Mouse (Mus musculus): ENCODE results near the gene Hkdc1. TPM values are rescaled to one million over a fixed set of nuclear protein-coding genes. Genes with fewer than 3 reads are reported as not detected.

Gene Hkdc1
- polyA plus RNA-seq, 1 experiment from 2014 or later: 0.67 TPM

DNA sequence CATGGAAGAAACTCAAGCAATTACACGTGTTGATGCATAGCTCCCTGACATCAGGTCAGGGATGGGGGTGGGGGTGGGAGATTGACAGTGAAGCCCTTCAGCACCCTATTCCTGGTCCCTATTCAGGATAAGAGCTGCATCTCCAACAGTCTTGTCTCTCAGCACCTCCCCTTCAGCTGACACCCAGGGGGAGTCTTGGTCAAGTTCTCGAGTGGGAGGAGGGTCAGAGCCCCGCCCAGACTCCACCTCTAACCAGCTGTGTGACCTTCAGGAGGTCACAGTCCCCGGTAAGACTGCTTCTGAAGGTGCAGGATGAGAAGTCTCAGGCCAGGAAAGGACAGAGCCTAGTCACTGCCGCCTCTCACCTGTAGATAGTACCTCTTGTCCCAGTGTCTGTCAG lies 83.7 kb downstream of the Hkdc1 start:
- Histone ChIP-seq H3K36me3 (ENCODE audit: control insufficient read depth, insufficient read depth, low read length) (no peaks in the 10 kb centered on the region), H3K9me3 (ENCODE audit: control insufficient read depth, low read length) (no peaks in the 10 kb centered on the region), H3K4me2 (ENCODE audit: low read depth, severe bottlenecking) (peak overlapping the region; percentile 96; the same call in 1 of the 2 replicates), H3K4me1 (ENCODE audit: control insufficient read depth, insufficient read depth, low read length) (peaks cover 24% of the 10 kb centered on the region), H3K27me3 (ENCODE audit: control insufficient read depth, insufficient read depth, low read length) (no peaks in the 10 kb centered on the region), H3K27ac (replicated peaks; ENCODE audit: low read depth, low read length) (no peak overlapping the region), H3K9ac (ENCODE audit: low read length) (no peak overlapping the region), H3K4me3 (ENCODE audit: low read depth, low read length) (no peak overlapping the region)
- WGBS: 25% methylated on average over 5 of the region's 5 CpGs
- DNase-seq (ENCODE audit: low spot score) (no peak), ATAC-seq (ENCODE audit: insufficient number of reproducible peaks, low FRiP score, low TSS enrichment, low read depth) (no peak)

DNA sequence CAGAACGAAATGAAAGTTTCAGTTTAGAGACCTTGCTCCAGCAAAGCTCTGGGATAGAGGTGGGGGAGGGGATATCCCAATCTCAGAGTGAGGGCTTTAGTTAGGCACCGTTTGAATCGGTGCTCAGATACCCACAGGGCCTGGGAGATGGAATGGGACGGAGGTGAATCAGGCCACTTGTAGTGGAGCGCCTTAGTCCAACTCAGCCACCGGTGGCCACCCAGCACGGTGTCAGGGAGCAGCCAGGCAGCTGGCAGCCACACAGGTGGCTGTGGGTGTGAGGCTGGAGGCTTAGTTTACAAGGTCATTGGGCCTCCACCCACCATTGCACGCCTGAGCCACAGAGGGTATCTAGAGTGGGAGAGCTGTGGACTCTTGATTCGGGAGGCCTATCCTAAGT lies 84.1 kb downstream of the Hkdc1 start:
- WGBS: 37% methylated on average over 9 of the region's 9 CpGs
- ATAC-seq (ENCODE audit: insufficient number of reproducible peaks, low FRiP score, low TSS enrichment, low read depth) (no peak), DNase-seq (ENCODE audit: low spot score) (no peak)
- Histone ChIP-seq H3K27ac (replicated peaks; ENCODE audit: low read depth, low read length) (no peak overlapping the region), H3K36me3 (ENCODE audit: control insufficient read depth, insufficient read depth, low read length) (no peaks in the 10 kb centered on the region), H3K4me2 (ENCODE audit: low read depth, severe bottlenecking) (peak overlapping the region; percentile 96; the same call in 1 of the 2 replicates), H3K9me3 (ENCODE audit: control insufficient read depth, low read length) (no peaks in the 10 kb centered on the region), H3K9ac (ENCODE audit: low read length) (no peak overlapping the region), H3K4me3 (ENCODE audit: low read depth, low read length) (peak overlapping the region; percentile 15; the same call in 1 of the 2 replicates), H3K27me3 (ENCODE audit: control insufficient read depth, insufficient read depth, low read length) (no peaks in the 10 kb centered on the region), H3K4me1 (ENCODE audit: control insufficient read depth, insufficient read depth, low read length) (peaks cover 24% of the 10 kb centered on the region)

DNA sequence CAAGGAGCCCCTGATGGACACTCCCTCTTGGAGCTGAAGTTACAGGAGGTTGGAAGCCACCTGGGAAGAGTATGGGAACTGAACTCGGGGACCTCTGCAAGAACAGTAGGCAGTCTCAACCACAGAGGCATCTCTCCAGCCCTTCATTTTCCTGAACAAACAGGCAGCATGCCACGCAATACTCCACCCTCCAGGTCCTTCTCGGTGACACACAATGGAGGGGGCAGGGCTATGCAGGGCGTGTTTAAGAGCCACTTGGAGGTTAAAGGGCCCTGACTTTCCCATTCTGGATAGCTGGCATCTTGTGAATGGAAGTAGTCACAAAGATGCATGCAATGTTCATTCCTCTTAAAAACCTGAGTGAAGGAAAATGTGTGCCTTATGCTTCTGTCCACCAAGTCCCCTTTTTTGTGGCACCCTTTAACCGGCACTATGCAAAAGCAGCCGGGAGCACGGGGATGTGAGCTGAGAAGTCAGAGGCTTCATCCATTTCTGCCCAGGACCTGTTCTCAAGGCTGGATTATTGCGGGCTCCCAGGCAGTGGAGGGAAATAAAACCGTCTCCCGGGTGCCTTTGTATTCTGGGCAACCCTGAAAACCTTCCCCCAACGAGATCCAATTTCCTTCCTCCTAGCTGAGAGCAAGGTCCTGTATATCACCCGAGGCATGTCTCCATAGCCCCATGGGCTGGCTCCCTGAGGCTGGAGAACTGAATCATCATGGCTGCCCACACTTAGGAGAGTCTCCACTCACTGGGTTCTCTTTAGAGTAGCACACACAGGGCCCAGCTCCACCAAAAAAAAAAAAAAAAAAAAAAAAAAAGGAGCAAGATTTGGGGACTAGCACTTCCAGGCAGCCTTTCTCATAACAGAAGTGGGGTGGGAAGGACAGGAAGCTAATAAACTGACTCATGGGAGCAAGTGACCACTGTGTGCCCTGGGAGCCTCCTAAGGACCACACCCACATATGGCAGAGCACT lies 85.4 kb downstream of the Hkdc1 start:
- 37% methylated on average over 12 of the region's 12 CpGs for WGBS
- 0 out of 2 replicates have a peak overlapping the region, but pooled peaks have one; percentile 14 for H3K27ac ChIP-seq (replicated peaks; ENCODE audit: low read depth, low read length)
- H3K27me3 ChIP-seq (ENCODE audit: control insufficient read depth, insufficient read depth, low read length): no peaks in the 10 kb centered on the region
- H3K9me3 ChIP-seq (ENCODE audit: control insufficient read depth, low read length): no peaks in the 10 kb centered on the region
- ATAC-seq (ENCODE audit: insufficient number of reproducible peaks, low FRiP score, low TSS enrichment, low read depth): no peak
- no peak for DNase-seq (ENCODE audit: low spot score)
- no peak overlapping the region for H3K4me3 ChIP-seq (ENCODE audit: low read depth, low read length)
- H3K4me1 ChIP-seq (ENCODE audit: control insufficient read depth, insufficient read depth, low read length): peaks cover 24% of the 10 kb centered on the region
- H3K4me2 ChIP-seq (ENCODE audit: low read depth, severe bottlenecking): no peak overlapping the region
- no peak overlapping the region for H3K9ac ChIP-seq (ENCODE audit: low read length)
- H3K36me3 ChIP-seq (ENCODE audit: control insufficient read depth, insufficient read depth, low read length): no peaks in the 10 kb centered on the region

DNA sequence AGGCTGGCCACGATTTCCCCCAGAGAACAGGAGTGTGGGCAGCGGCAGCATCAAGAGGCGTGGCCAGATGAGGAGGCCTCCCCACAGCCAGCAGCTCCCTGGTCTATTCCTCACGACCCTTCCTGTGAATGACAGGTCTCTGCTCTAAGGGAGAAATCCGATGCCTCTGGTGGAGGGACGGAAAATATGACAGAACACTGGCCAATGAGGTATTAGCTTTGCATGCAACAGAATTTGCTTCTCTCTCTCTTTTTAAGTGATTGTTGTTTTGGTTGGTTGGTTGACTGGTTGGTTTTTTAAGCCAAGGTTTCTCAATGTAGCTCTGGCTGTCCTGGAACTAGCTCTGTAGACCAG lies 86.9 kb downstream of the Hkdc1 start:
- no peak overlapping the region for H3K27ac ChIP-seq (replicated peaks; ENCODE audit: low read depth, low read length)
- no peak for DNase-seq (ENCODE audit: low spot score)
- no peak overlapping the region for H3K4me3 ChIP-seq (ENCODE audit: low read depth, low read length)
- H3K9ac ChIP-seq (ENCODE audit: low read length): no peak overlapping the region
- no peak for ATAC-seq (ENCODE audit: insufficient number of reproducible peaks, low FRiP score, low TSS enrichment, low read depth)
- H3K9me3 ChIP-seq (ENCODE audit: control insufficient read depth, low read length): no peaks in the 10 kb centered on the region
- peaks cover 20% of the 10 kb centered on the region for H3K4me1 ChIP-seq (ENCODE audit: control insufficient read depth, insufficient read depth, low read length)
- H3K36me3 ChIP-seq (ENCODE audit: control insufficient read depth, insufficient read depth, low read length): no peaks in the 10 kb centered on the region
- no peak overlapping the region for H3K4me2 ChIP-seq (ENCODE audit: low read depth, severe bottlenecking)
- no peaks in the 10 kb centered on the region for H3K27me3 ChIP-seq (ENCODE audit: control insufficient read depth, insufficient read depth, low read length)
- WGBS: 30% methylated on average over 6 of the region's 6 CpGs

DNA sequence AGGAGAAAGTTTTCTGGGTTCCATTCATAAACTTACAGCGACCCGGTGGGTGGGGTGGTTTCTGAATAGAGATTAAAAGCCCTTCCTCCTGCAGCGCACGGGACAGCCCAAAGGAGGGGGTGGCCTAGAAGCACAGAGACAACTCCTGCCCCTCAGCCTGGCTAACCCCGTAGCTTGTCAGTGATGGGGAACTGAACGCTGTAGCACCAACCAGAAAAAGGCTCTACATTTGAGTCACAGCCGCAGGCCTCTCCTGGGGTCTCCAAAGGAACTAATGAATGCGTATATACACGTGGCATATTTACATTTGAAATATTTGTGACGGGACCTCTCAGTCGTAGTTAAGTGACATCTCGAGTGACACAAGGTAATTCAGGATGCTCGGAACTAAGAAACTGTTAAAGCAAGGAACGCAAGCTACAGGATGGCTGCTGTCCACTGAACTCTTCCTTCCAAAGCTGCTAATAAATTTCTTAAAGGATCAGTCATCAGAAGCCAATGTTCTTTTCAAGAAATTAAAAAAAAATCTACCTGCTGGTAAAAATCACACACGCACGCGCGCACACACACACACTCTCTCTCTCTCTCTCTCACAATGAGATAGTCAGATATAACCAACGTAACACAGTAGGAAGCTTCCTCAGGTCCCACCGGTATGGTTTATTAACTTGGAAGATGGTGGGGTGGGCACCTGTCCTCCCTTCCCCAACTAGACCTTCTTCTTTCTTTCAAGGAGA lies 87.4 kb downstream of the Hkdc1 start:
- Histone ChIP-seq H3K27me3 (ENCODE audit: control insufficient read depth, insufficient read depth, low read length) (no peaks in the 10 kb centered on the region), H3K9ac (ENCODE audit: low read length) (no peak overlapping the region), H3K9me3 (ENCODE audit: control insufficient read depth, low read length) (no peaks in the 10 kb centered on the region), H3K4me1 (ENCODE audit: control insufficient read depth, insufficient read depth, low read length) (peaks cover 20% of the 10 kb centered on the region), H3K36me3 (ENCODE audit: control insufficient read depth, insufficient read depth, low read length) (no peaks in the 10 kb centered on the region), H3K27ac (replicated peaks; ENCODE audit: low read depth, low read length) (no peak overlapping the region), H3K4me3 (ENCODE audit: low read depth, low read length) (no peak overlapping the region), H3K4me2 (ENCODE audit: low read depth, severe bottlenecking) (no peak overlapping the region)
- DNase-seq (ENCODE audit: low spot score) (no peak), ATAC-seq (ENCODE audit: insufficient number of reproducible peaks, low FRiP score, low TSS enrichment, low read depth) (no peak)
- WGBS: 63% methylated on average over 20 of the region's 20 CpGs

DNA sequence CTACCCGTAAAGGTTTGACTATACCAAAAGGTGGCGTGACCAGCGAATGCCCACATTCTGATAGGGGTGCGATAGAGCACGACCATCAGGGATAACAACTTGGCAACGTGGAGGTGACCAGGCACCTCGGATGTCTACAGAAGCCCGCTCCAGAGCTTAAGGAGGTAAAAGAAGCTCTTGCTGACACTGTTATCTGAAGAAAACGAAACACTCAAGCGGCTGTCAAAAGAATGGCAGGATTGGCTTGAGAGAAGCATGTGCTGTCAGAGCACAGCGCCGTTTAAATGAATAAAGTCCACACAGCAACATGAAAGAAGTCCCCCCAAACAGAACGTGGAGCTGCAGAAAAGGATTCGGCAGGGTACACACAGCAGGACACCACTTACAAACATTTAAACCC lies 89.0 kb downstream of the Hkdc1 start:
- Histone ChIP-seq H3K27ac (replicated peaks; ENCODE audit: low read depth, low read length) (no peak overlapping the region), H3K9ac (ENCODE audit: low read length) (no peak overlapping the region), H3K4me1 (ENCODE audit: control insufficient read depth, insufficient read depth, low read length) (peaks cover 8% of the 10 kb centered on the region), H3K4me2 (ENCODE audit: low read depth, severe bottlenecking) (no peak overlapping the region), H3K27me3 (ENCODE audit: control insufficient read depth, insufficient read depth, low read length) (no peaks in the 10 kb centered on the region), H3K9me3 (ENCODE audit: control insufficient read depth, low read length) (no peaks in the 10 kb centered on the region), H3K4me3 (ENCODE audit: low read depth, low read length) (no peak overlapping the region), H3K36me3 (ENCODE audit: control insufficient read depth, insufficient read depth, low read length) (no peaks in the 10 kb centered on the region)
- 78% methylated on average over 14 of the region's 14 CpGs for WGBS
- ATAC-seq (ENCODE audit: insufficient number of reproducible peaks, low FRiP score, low TSS enrichment, low read depth) (no peak), DNase-seq (ENCODE audit: low spot score) (no peak)

Other genes starting within 250 kb of the Hkdc1 start
- gene Tspan15, start 191.2 kb downstream of the Hkdc1 start, polyA plus RNA-seq (2014; fragmentation: Nextera tagmentation; extraction: Ambion mirVana): 8.8 and 10.4 TPM in 2 replicates
- gene Tacr2, start 170.1 kb downstream of the Hkdc1 start, polyA plus RNA-seq (2014; fragmentation: Nextera tagmentation; extraction: Ambion mirVana): not detected in 2 replicates
- 22.4 and 24.7 TPM in 2 replicates for gene Hk1, start 42.6 kb downstream of the Hkdc1 start, polyA plus RNA-seq (2014; fragmentation: Nextera tagmentation; extraction: Ambion mirVana)
- 0.99 and 1.5 TPM in 2 replicates for gene 4930507D05Rik, start 27.0 kb upstream of the Hkdc1 start, polyA plus RNA-seq (2014; fragmentation: Nextera tagmentation; extraction: Ambion mirVana)
- gene Supv3l1, start 27.2 kb upstream of the Hkdc1 start, polyA plus RNA-seq (2014; fragmentation: Nextera tagmentation; extraction: Ambion mirVana): 30.2 and 34.5 TPM in 2 replicates
- gene Vps26a, start 64.3 kb upstream of the Hkdc1 start, polyA plus RNA-seq (2014; fragmentation: Nextera tagmentation; extraction: Ambion mirVana): 81.3 and 82.3 TPM in 2 replicates
- gene Srgn, start 105.0 kb upstream of the Hkdc1 start, polyA plus RNA-seq (2014; fragmentation: Nextera tagmentation; extraction: Ambion mirVana): 3.9 and 4.3 TPM in 2 replicates
- 43.1 and 46.4 TPM in 2 replicates for gene Kif1bp, start 156.0 kb upstream of the Hkdc1 start, polyA plus RNA-seq (2014; fragmentation: Nextera tagmentation; extraction: Ambion mirVana)
- 36.1 and 40.2 TPM in 2 replicates for gene Ddx21, start 179.8 kb upstream of the Hkdc1 start, polyA plus RNA-seq (2014; fragmentation: Nextera tagmentation; extraction: Ambion mirVana)
- 163 and 173 TPM in 2 replicates for gene Ddx50, start 228.7 kb upstream of the Hkdc1 start, polyA plus RNA-seq (2014; fragmentation: Nextera tagmentation; extraction: Ambion mirVana)

Data from limb, embryonic 11.5 days (tissue).